Mouse (Mus musculus) embryonic facial prominence, embryonic 15.5 days (tissue): ENCODE data around the gene Gm28043. TPM values are rescaled to one million over a fixed set of nuclear protein-coding genes. Genes with fewer than 3 reads are reported as not detected.

Experiments used
- ATAC-seq: fragments of 200-750 bp; cut with Nextera tagmentation; 2 replicates; pipeline ENCODE4 v1.8.0; 2017; ENCODE audit warnings: low read depth, moderate TSS enrichment; ENCODE audit not compliant: insufficient number of reproducible peaks, low FRiP score, low TSS enrichment
- H3K27ac ChIP-seq: fragments of 300-500 bp; sonication (generic); replicated peaks from 2 replicates; pipeline ENCODE4 v1.5.1; 2015; ENCODE audit warnings: mild to moderate bottlenecking, inconsistent platforms
- H3K27me3 ChIP-seq: fragments of 300-500 bp; sonication (generic); 2 replicates; pipeline ENCODE4 v1.6.1; 2015; ENCODE audit warnings: inconsistent platforms
- H3K36me3 ChIP-seq: fragments of 300-500 bp; sonication (generic); 2 replicates; pipeline ENCODE4 v1.6.1; 2015; ENCODE audit warnings: mild to moderate bottlenecking, inconsistent platforms
- H3K4me1 ChIP-seq: fragments of 300-500 bp; sonication (generic); 2 replicates; pipeline ENCODE4 v1.6.1; 2015; ENCODE audit warnings: inconsistent platforms
- H3K4me2 ChIP-seq: fragments of 300-500 bp; sonication (generic); replicated peaks from 2 replicates; pipeline ENCODE4 v1.6.1; 2015; ENCODE audit warnings: mild to moderate bottlenecking, inconsistent platforms
- H3K4me3 ChIP-seq: fragments of 300-500 bp; sonication (generic); replicated peaks from 2 replicates; pipeline ENCODE4 v1.5.1; 2015; ENCODE audit warnings: mild to moderate bottlenecking, inconsistent platforms
- H3K9ac ChIP-seq: fragments of 300-500 bp; sonication (generic); 2 replicates; pipeline ENCODE4 v1.6.1; 2015; ENCODE audit warnings: inconsistent platforms
- H3K9me3 ChIP-seq: fragments of 300-500 bp; sonication (generic); replicated peaks from 2 replicates; pipeline ENCODE4 v1.6.1; 2016; ENCODE audit warnings: inconsistent platforms
- WGBS: fragments of 180-500 bp; shearing (Covaris S2); methylation state at CpG from one replicate; pipeline ENCODE4 v1.1.7; 2015; 5-methylcytosine and 5-hydroxymethylcytosine counted together
- polyA plus RNA-seq: library from polyadenylated mRNA; unstranded; fragments of >200 nt; fragmentation: Nextera tagmentation; extraction: Ambion mirVana; gene quantifications from 2 replicates; pipeline ENCODE4 v1.2.1, GENCODE M21; 2015

Gene Gm28043
- polyA plus RNA-seq, 1 experiment from 2014 or later = 2.4 TPM

GRCm38 (mm10) chr17:29627285-29627684 is 12.6 kb downstream of the Gm28043 start:
- Histone ChIP-seq H3K4me2 (no peak overlapping the region), H3K27me3 (no peaks in the 10 kb centered on the region), H3K4me1 (no peaks in the 10 kb centered on the region), H3K36me3 (peaks cover 89% of the 10 kb centered on the region), H3K4me3 (no peak overlapping the region), H3K9me3 (no peaks in the 10 kb centered on the region), H3K27ac (no peak overlapping the region), H3K9ac (no peak overlapping the region)
- 81% methylated on average over 9 of the region's 9 CpGs for WGBS
- no peak for ATAC-seq

GRCm38 (mm10) chr17:29628946-29629345 is 14.3 kb downstream of the Gm28043 start:
- Histone ChIP-seq H3K9me3 (no peaks in the 10 kb centered on the region), H3K36me3 (peaks cover 89% of the 10 kb centered on the region), H3K4me3 (no peak overlapping the region), H3K27me3 (no peaks in the 10 kb centered on the region), H3K27ac (no peak overlapping the region), H3K9ac (no peak overlapping the region), H3K4me2 (no peak overlapping the region), H3K4me1 (no peaks in the 10 kb centered on the region)
- 79% methylated on average over 5 of the region's 5 CpGs for WGBS
- no peak for ATAC-seq

- Histone ChIP-seq H3K9me3 (no peaks in the 10 kb centered on the region), H3K4me1 (no peaks in the 10 kb centered on the region), H3K27ac (no peak overlapping the region), H3K36me3 (peaks cover 90% of the 10 kb centered on the region), H3K4me2 (no peak overlapping the region), H3K27me3 (no peaks in the 10 kb centered on the region), H3K9ac (no peak overlapping the region), H3K4me3 (no peak overlapping the region)
- WGBS = 85% methylated on average over 5 of the region's 5 CpGs
- ATAC-seq = no peak
Measured at GRCm38 (mm10) chr17:29629620-29630019, 14.9 kb downstream of the Gm28043 start.

GRCm38 (mm10) chr17:29632312-29632711 is 17.6 kb downstream of the Gm28043 start:
- Histone ChIP-seq H3K27ac (no peak overlapping the region), H3K4me3 (no peak overlapping the region), H3K9me3 (no peaks in the 10 kb centered on the region), H3K27me3 (no peaks in the 10 kb centered on the region), H3K9ac (no peak overlapping the region), H3K4me1 (no peaks in the 10 kb centered on the region), H3K36me3 (peaks cover 92% of the 10 kb centered on the region), H3K4me2 (no peak overlapping the region)
- no peak for ATAC-seq
- WGBS = 92% methylated on average over 11 of the region's 11 CpGs

- peaks cover 91% of the 10 kb centered on the region for H3K36me3 ChIP-seq
- WGBS = 83% methylated on average over 8 of the region's 8 CpGs
Measured at GRCm38 (mm10) chr17:29635492-29635891, 20.8 kb downstream of the Gm28043 start.

GRCm38 (mm10) chr17:29636118-29636517 is 21.4 kb downstream of the Gm28043 start:
- Histone ChIP-seq H3K9me3 (no peaks in the 10 kb centered on the region), H3K36me3 (peaks cover 91% of the 10 kb centered on the region), H3K4me2 (no peak overlapping the region), H3K27ac (no peak overlapping the region), H3K4me3 (no peak overlapping the region), H3K27me3 (no peaks in the 10 kb centered on the region), H3K9ac (no peak overlapping the region), H3K4me1 (0 out of 2 replicates have a peak, but pooled peaks cover 3% of the 10 kb centered on the region)
- 69% methylated on average over 5 of the region's 5 CpGs for WGBS
- ATAC-seq = no peak

More at GRCm38 (mm10) chr17:29635492-29635891, 20.8 kb downstream of the Gm28043 start:
- Histone ChIP-seq H3K9ac (no peak overlapping the region), H3K27ac (no peak overlapping the region), H3K9me3 (no peaks in the 10 kb centered on the region), H3K4me1 (0 out of 2 replicates have a peak, but pooled peaks cover 3% of the 10 kb centered on the region), H3K4me2 (no peak overlapping the region), H3K4me3 (no peak overlapping the region), H3K27me3 (no peaks in the 10 kb centered on the region)
- no peak for ATAC-seq

GRCm38 (mm10) chr17:29637377-29637776 is 22.7 kb downstream of the Gm28043 start:
- no peak for ATAC-seq
- no peak overlapping the region for H3K27ac ChIP-seq
- no peaks in the 10 kb centered on the region for H3K9me3 ChIP-seq
- no peak overlapping the region for H3K4me2 ChIP-seq
- WGBS = 91% methylated on average over 4 of the region's 4 CpGs
- 0 out of 2 replicates have a peak, but pooled peaks cover 3% of the 10 kb centered on the region for H3K4me1 ChIP-seq
- H3K27me3 ChIP-seq = no peaks in the 10 kb centered on the region
- no peak overlapping the region for H3K9ac ChIP-seq
- no peak overlapping the region for H3K4me3 ChIP-seq
- H3K36me3 ChIP-seq = peaks cover 91% of the 10 kb centered on the region

GRCm38 (mm10) chr17:29637895-29638294 is 23.2 kb downstream of the Gm28043 start:
- Histone ChIP-seq H3K4me1 (0 out of 2 replicates have a peak, but pooled peaks cover 3% of the 10 kb centered on the region), H3K27ac (no peak overlapping the region), H3K27me3 (no peaks in the 10 kb centered on the region), H3K36me3 (peaks cover 91% of the 10 kb centered on the region), H3K4me2 (no peak overlapping the region), H3K9ac (no peak overlapping the region), H3K9me3 (no peaks in the 10 kb centered on the region), H3K4me3 (no peak overlapping the region)
- 68% methylated on average over 8 of the region's 8 CpGs for WGBS
- no peak for ATAC-seq

- Histone ChIP-seq H3K9me3 (no peaks in the 10 kb centered on the region), H3K27ac (no peak overlapping the region), H3K9ac (no peak overlapping the region), H3K4me1 (peaks cover 8% of the 10 kb centered on the region; the same call in 1 of the 2 replicates), H3K36me3 (peaks cover 64% of the 10 kb centered on the region), H3K4me2 (no peak overlapping the region), H3K4me3 (no peak overlapping the region), H3K27me3 (no peaks in the 10 kb centered on the region)
- 94% methylated on average over 11 of the region's 11 CpGs for WGBS
- no peak for ATAC-seq
Measured at GRCm38 (mm10) chr17:29640971-29641370, 26.3 kb downstream of the Gm28043 start.

GRCm38 (mm10) chr17:29642219-29642618 is 27.5 kb downstream of the Gm28043 start:
- 73% methylated on average over 3 of the region's 3 CpGs for WGBS
- no peak for ATAC-seq
- Histone ChIP-seq H3K4me3 (no peak overlapping the region), H3K27ac (no peak overlapping the region), H3K36me3 (peaks cover 58% of the 10 kb centered on the region), H3K4me1 (peaks cover 8% of the 10 kb centered on the region; the same call in 1 of the 2 replicates), H3K9ac (no peak overlapping the region), H3K4me2 (no peak overlapping the region), H3K9me3 (no peaks in the 10 kb centered on the region), H3K27me3 (no peaks in the 10 kb centered on the region)

- WGBS = 73% methylated on average over 2 of the region's 2 CpGs
- Histone ChIP-seq H3K27ac (no peak overlapping the region), H3K9me3 (no peaks in the 10 kb centered on the region), H3K27me3 (no peaks in the 10 kb centered on the region), H3K4me2 (no peak overlapping the region), H3K36me3 (peaks cover 3% of the 10 kb centered on the region; the same call in 1 of the 2 replicates), H3K4me3 (no peak overlapping the region), H3K4me1 (peaks cover 6% of the 10 kb centered on the region), H3K9ac (no peak overlapping the region)
- ATAC-seq = no peak
Measured at GRCm38 (mm10) chr17:29658249-29658648, 43.6 kb downstream of the Gm28043 start.

- Histone ChIP-seq H3K36me3 (peaks cover 21% of the 10 kb centered on the region), H3K4me1 (peaks cover 6% of the 10 kb centered on the region), H3K9me3 (no peaks in the 10 kb centered on the region), H3K27ac (peak within 1 kb of the TSS; percentile 90), H3K27me3 (no peaks in the 10 kb centered on the region), H3K4me3 (peak within 1 kb of the TSS; percentile 98), H3K4me2 (peak within 1 kb of the TSS; percentile 68), H3K9ac (peak within 1 kb of the TSS; percentile 94)
- WGBS = under 1% methylated on average over 41 of the region's 41 CpGs
- peak; percentile 96 for ATAC-seq
Measured at GRCm38 (mm10) chr17:29660076-29660761, 45.5 kb downstream of the Gm28043 start, which contains the start of gene Cmtr1. TSS of gene Cmtr1 (plus strand) at chr17:29660595.
